Mouse (Mus musculus): ENCODE data around the gene Mrpl47. TPM values are rescaled to one million over a fixed set of nuclear protein-coding genes. Genes with fewer than 3 reads are reported as not detected.

Mrpl47 gene
- total and polyA plus RNA-seq, 3 experiments = 32.5 to 56.2 (median 48.8) TPM

- TF ChIP-seq MAZ (IDR thresholded peaks at IDR 0.05; ENCODE audit: low read depth, low read length) = no peak; the same call in 1 of the 2 replicates
- no peak for TF ChIP-seq RAD21 (IDR thresholded peaks at IDR 0.05; ENCODE audit: low read depth, low read length)
- TF ChIP-seq E2F4 (IDR thresholded peaks at IDR 0.05; ENCODE audit: insufficient replicate concordance, low read depth, low read length) = no peak
- TF ChIP-seq IRF4 (IDR thresholded peaks at IDR 0.05; ENCODE audit: low read depth, low read length) = peak; percentile 23; the same call in 1 of the 2 replicates
- TF ChIP-seq CHD2 (IDR thresholded peaks at IDR 0.05; ENCODE audit: low read length) = peak; percentile 46; the same call in 1 of the 2 replicates
- peak; percentile 97 for TF ChIP-seq ELF1 (IDR thresholded peaks at IDR 0.05; ENCODE audit: low read depth, low read length)
- TF ChIP-seq PAX5 (IDR thresholded peaks at IDR 0.05; ENCODE audit: low read length) = no peak
- peak; percentile 81 for TF ChIP-seq MAX (IDR thresholded peaks at IDR 0.05; ENCODE audit: low read length)
- TF ChIP-seq ZMIZ1 (IDR thresholded peaks at IDR 0.05; ENCODE audit: low read depth, low read length) = peak; percentile 58; the same call in 1 of the 2 replicates
Measured at GRCm38 (mm10) chr3:32736244-32737171, 897 bp downstream of the Mrpl47 start, which contains the start of gene Ndufb5 (continued).

- H3K79me2 ChIP-seq (replicated peaks; ENCODE audit: control insufficient read depth, extremely low read depth, insufficient read depth, poor library complexity, severe bottlenecking) = no peaks in the 10 kb centered on the region
- no peak overlapping the region for H3K4me2 ChIP-seq (ENCODE audit: insufficient read depth, low read depth, poor library complexity, severe bottlenecking)
- DNase-seq (ENCODE audit: extremely low read depth) = no peak
- in situ Hi-C loops (cut with MboI; ENCODE audit: low pct_ligation_motif_present, low pct_unique_long_range_greater_than_20kb, low sequenced_read_pairs) = no loop called here
- dilution Hi-C loops (cut with MboI; ENCODE audit: extremely low pct_ligation_motif_present, extremely low pct_unique_long_range_greater_than_20kb, low sequenced_read_pairs) = no loop called here
- H3K27me3 ChIP-seq (replicated peaks) = no peaks in the 10 kb centered on the region
- H3K4me1 ChIP-seq (ENCODE audit: control insufficient read depth in 1 of 2, insufficient read depth in 2 of 2) = no peaks in the 10 kb centered on the region
- TF ChIP-seq UBTF (IDR thresholded peaks at IDR 0.05; ENCODE audit: low read depth, low read length) (no peak), E2F4 (IDR thresholded peaks at IDR 0.05; ENCODE audit: insufficient replicate concordance, low read depth, low read length) (no peak), RCOR1 (conservative IDR thresholded peaks at IDR 0.05; ENCODE audit: low read depth, low read length) (no peak), ZC3H11A (IDR thresholded peaks at IDR 0.05; ENCODE audit: low read depth, low read length) (no peak), USF2 (conservative IDR thresholded peaks at IDR 0.05; ENCODE audit: low read depth, low read length) (no peak), POLR2A (IDR thresholded peaks at IDR 0.05; ENCODE audit: low read depth, low read length) (no peak), SMC3 (IDR thresholded peaks at IDR 0.05; ENCODE audit: low read depth, low read length) (no peak), MEF2A (IDR thresholded peaks at IDR 0.05; ENCODE audit: borderline replicate concordance, low read depth, low read length) (no peak), MAZ (IDR thresholded peaks at IDR 0.05; ENCODE audit: low read depth, low read length) (no peak), EP300 (IDR thresholded peaks at IDR 0.05; ENCODE audit: low read length) (no peak), MXI1 (IDR thresholded peaks at IDR 0.05; ENCODE audit: low read depth, low read length) (no peak), ZMIZ1 (IDR thresholded peaks at IDR 0.05; ENCODE audit: low read depth, low read length) (no peak), HCFC1 (IDR thresholded peaks at IDR 0.05; ENCODE audit: low read depth, low read length) (no peak), IRF4 (IDR thresholded peaks at IDR 0.05; ENCODE audit: low read depth, low read length) (no peak), RAD21 (IDR thresholded peaks at IDR 0.05; ENCODE audit: low read depth, low read length) (no peak), MAX (IDR thresholded peaks at IDR 0.05; ENCODE audit: low read length) (no peak), ETS1 (conservative IDR thresholded peaks at IDR 0.05; ENCODE audit: low read depth, low read length) (no peak)
- no peak overlapping the region for H3K9ac ChIP-seq (ENCODE audit: insufficient read depth, low read depth)
- peaks cover 71 to 90% of the 10 kb centered on the region in 2 experiments for H3K36me3 ChIP-seq (replicated peaks in 1 of 2; ENCODE audit: control insufficient read depth in 1 of 2, insufficient read depth in 1 of 2, low read length in 1 of 2)
- H3K4me3 ChIP-seq (replicated peaks in 1 of 3; ENCODE audit: low read depth in 2 of 3, low read length in 2 of 3, poor library complexity in 1 of 3) = no peak overlapping the region
- peaks cover 2% of the 10 kb centered on the region for H3K9me3 ChIP-seq (replicated peaks; ENCODE audit: low read length)
- no peak overlapping the region for H3K27ac ChIP-seq (ENCODE audit: insufficient read depth, low read depth)
Measured at GRCm38 (mm10) chr3:32727861-32728260, 9.5 kb downstream of the Mrpl47 start.

Measured in CH12.LX (cell line).